Mouse (Mus musculus) neural tube, embryonic 13.5 days (tissue): ENCODE data around the gene Alox5. TPM values are rescaled to one million over a fixed set of nuclear protein-coding genes. Genes with fewer than 3 reads are reported as not detected.

Experiments
- ATAC-seq: fragments of 200-750 bp; cut with Nextera tagmentation; 2 replicates; pipeline ENCODE4 v1.8.0; 2017; ENCODE audit warnings: low read depth, mild to moderate bottlenecking, moderate TSS enrichment, moderate library complexity
- H3K27ac ChIP-seq: fragments of 300-500 bp; sonication (generic); replicated peaks from 2 replicates; pipeline ENCODE4 v1.5.1; 2015; ENCODE audit warnings: moderate library complexity, mild to moderate bottlenecking, inconsistent platforms
- H3K27me3 ChIP-seq: fragments of 300-500 bp; sonication (generic); 2 replicates; pipeline ENCODE4 v1.6.1; 2015; ENCODE audit warnings: mild to moderate bottlenecking, inconsistent platforms
- H3K36me3 ChIP-seq: fragments of 300-500 bp; sonication (generic); 2 replicates; pipeline ENCODE4 v1.6.1; 2015; ENCODE audit warnings: mild to moderate bottlenecking, inconsistent platforms
- H3K4me1 ChIP-seq: fragments of 300-500 bp; sonication (generic); replicated peaks from 2 replicates; pipeline ENCODE4 v1.6.1; 2015; ENCODE audit warnings: inconsistent platforms
- H3K4me2 ChIP-seq: fragments of 300-500 bp; sonication (generic); 2 replicates; pipeline ENCODE4 v1.6.1; 2015; ENCODE audit warnings: inconsistent platforms, mild to moderate bottlenecking, moderate library complexity
- H3K4me3 ChIP-seq: fragments of 300-500 bp; sonication (generic); 2 replicates; pipeline ENCODE4 v1.5.1; 2015; ENCODE audit warnings: mild to moderate bottlenecking, inconsistent platforms
- H3K9ac ChIP-seq: fragments of 300-500 bp; sonication (generic); 2 replicates; pipeline ENCODE4 v1.6.1; 2015; ENCODE audit warnings: moderate library complexity, mild to moderate bottlenecking, inconsistent platforms
- H3K9me3 ChIP-seq: fragments of 300-500 bp; sonication (generic); 2 replicates; pipeline ENCODE4 v1.6.1; 2016; ENCODE audit warnings: inconsistent platforms
- WGBS: fragments of 180-500 bp; shearing (Covaris S2); methylation state at CpG from one replicate; pipeline ENCODE4 v1.1.7; 2015; 5-methylcytosine and 5-hydroxymethylcytosine counted together
- polyA plus RNA-seq: library from polyadenylated mRNA; unstranded; fragments of >200 nt; fragmentation: Nextera tagmentation; extraction: Ambion mirVana; gene quantifications from 2 replicates; pipeline ENCODE4 v1.2.1, GENCODE M21; 2015

Alox5 gene
- polyA plus RNA-seq, 1 experiment from 2014 or later: 0.54 TPM

DNA sequence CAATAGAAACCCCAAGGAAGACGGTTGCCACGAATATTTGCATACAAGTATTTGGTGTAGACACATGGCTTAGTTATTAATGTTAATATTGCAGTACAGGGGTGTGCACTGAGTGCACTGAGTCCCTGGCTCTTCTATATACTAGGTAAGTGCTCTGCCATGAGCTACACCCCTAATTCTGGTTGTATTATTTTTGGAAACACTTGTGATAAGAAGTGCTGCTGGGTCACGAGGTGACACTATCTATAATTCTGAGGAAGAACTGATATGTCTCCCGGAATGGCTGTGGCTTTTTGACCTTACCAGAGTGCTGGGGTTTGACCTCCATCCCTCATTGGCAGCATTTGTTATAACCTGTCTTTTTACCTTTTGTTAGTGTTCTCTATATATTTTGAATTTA lies 20.1 kb downstream of the Alox5 start:
- H3K4me2 ChIP-seq: no peak overlapping the region
- no peaks in the 10 kb centered on the region for H3K4me1 ChIP-seq
- no peak overlapping the region for H3K27ac ChIP-seq
- ATAC-seq: no peak
- no peaks in the 10 kb centered on the region for H3K36me3 ChIP-seq
- H3K9me3 ChIP-seq: no peaks in the 10 kb centered on the region; the same call in 1 of the 2 replicates
- H3K4me3 ChIP-seq: no peak overlapping the region
- no peaks in the 10 kb centered on the region for H3K27me3 ChIP-seq
- no peak overlapping the region for H3K9ac ChIP-seq
- WGBS: 88% methylated on average over 4 of the region's 4 CpGs

- Histone ChIP-seq H3K36me3 (no peaks in the 10 kb centered on the region), H3K4me1 (no peaks in the 10 kb centered on the region), H3K27ac (no peak overlapping the region), H3K9me3 (no peaks in the 10 kb centered on the region; the same call in 1 of the 2 replicates), H3K27me3 (no peaks in the 10 kb centered on the region), H3K9ac (no peak overlapping the region), H3K4me3 (no peak overlapping the region), H3K4me2 (no peak overlapping the region)
- ATAC-seq: no peak
- WGBS: 72% methylated on average over 4 of the region's 4 CpGs
Observed at GRCm38 (mm10) chr6:116440447-116440846, 20.5 kb downstream of the Alox5 start.

GRCm38 (mm10) chr6:116439531-116439930 lies 21.4 kb downstream of the Alox5 start:
- no peak for ATAC-seq
- H3K4me3 ChIP-seq: no peak overlapping the region
- no peak overlapping the region for H3K27ac ChIP-seq
- no peak overlapping the region for H3K4me2 ChIP-seq
- 92% methylated on average over 6 of the region's 6 CpGs for WGBS
- no peaks in the 10 kb centered on the region for H3K27me3 ChIP-seq
- no peaks in the 10 kb centered on the region for H3K36me3 ChIP-seq
- H3K4me1 ChIP-seq: no peaks in the 10 kb centered on the region
- H3K9me3 ChIP-seq: no peaks in the 10 kb centered on the region; the same call in 1 of the 2 replicates
- no peak overlapping the region for H3K9ac ChIP-seq

DNA sequence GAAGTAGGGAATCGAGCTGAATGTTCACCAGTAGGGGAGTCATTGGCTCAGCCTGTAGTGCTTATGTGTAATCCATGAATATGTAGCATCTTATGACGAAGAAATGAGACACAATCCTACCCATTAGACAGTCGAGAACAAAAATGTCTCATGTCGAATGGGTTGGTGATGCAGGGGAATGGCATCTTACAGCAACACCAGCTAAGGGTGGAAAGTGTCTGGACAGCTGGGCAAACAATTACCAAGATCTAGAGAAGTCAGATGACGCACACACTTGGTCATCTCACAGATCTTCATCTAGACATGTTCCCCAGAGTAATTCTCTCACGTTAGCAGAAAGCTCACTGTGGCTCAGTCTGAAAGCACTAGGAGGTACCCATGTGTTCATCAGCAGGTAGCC lies 22.1 kb downstream of the Alox5 start:
- Histone ChIP-seq H3K36me3 (no peaks in the 10 kb centered on the region), H3K27me3 (no peaks in the 10 kb centered on the region), H3K9me3 (no peaks in the 10 kb centered on the region; the same call in 1 of the 2 replicates), H3K27ac (no peak overlapping the region), H3K4me2 (no peak overlapping the region), H3K4me3 (no peak overlapping the region), H3K4me1 (no peaks in the 10 kb centered on the region), H3K9ac (no peak overlapping the region)
- WGBS: 85% methylated on average over 6 of the region's 6 CpGs
- ATAC-seq: no peak

GRCm38 (mm10) chr6:116428282-116428681 lies 32.7 kb downstream of the Alox5 start:
- no peak for ATAC-seq
- no peaks in the 10 kb centered on the region for H3K36me3 ChIP-seq
- H3K9ac ChIP-seq: no peak overlapping the region
- no peak overlapping the region for H3K27ac ChIP-seq
- no peaks in the 10 kb centered on the region for H3K4me1 ChIP-seq
- 0 out of 2 replicates have a peak, but pooled peaks cover 7% of the 10 kb centered on the region for H3K9me3 ChIP-seq
- H3K4me3 ChIP-seq: no peak overlapping the region
- WGBS: 70% methylated on average over 5 of the region's 5 CpGs
- no peak overlapping the region for H3K4me2 ChIP-seq
- H3K27me3 ChIP-seq: no peaks in the 10 kb centered on the region

DNA sequence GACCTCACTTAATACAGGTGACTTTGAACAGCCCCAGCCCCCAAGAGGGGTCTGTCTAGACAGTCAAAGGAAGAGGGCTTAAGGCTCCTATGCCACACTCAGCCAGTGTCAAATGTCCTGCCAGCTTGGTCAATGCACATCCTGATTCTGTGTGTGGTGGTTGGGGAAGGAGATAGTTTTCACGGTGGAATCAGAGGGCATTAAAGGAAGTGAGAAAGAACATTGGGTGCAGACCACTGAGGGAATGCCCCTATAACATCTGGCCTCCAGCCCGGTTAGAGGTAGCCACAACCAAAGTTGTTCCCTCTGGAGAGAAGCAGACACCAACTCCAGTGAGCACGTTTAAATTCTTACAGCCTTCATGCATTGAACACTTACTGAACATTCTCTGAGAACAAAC lies 33.4 kb downstream of the Alox5 start:
- no peaks in the 10 kb centered on the region for H3K27me3 ChIP-seq
- H3K4me2 ChIP-seq: no peak overlapping the region
- H3K9me3 ChIP-seq: 0 out of 2 replicates have a peak, but pooled peaks cover 7% of the 10 kb centered on the region
- WGBS: 86% methylated on average over 3 of the region's 3 CpGs
- H3K9ac ChIP-seq: no peak overlapping the region
- no peaks in the 10 kb centered on the region for H3K36me3 ChIP-seq
- H3K27ac ChIP-seq: no peak overlapping the region
- H3K4me3 ChIP-seq: no peak overlapping the region
- no peak for ATAC-seq
- no peaks in the 10 kb centered on the region for H3K4me1 ChIP-seq

DNA sequence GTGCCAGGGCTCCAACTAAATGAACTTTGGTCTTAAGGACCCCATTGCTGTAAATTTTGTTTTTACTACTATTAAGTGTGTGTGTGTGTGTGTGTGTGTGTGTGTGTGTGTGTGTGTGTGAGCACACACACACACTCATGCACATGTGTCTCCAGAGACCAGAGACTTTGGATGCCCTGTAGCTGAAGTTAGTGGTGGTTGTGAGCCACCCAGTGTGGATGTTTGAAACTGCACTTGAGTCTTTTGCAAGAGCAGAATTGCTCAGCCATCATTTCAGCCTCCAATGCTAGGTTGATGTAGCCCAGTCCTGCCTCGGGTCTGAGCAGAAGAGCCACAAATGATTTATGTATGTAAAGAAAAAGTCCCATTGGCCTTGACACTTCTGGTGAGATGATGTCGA lies 37.3 kb downstream of the Alox5 start:
- Histone ChIP-seq H3K27me3 (no peaks in the 10 kb centered on the region), H3K36me3 (no peaks in the 10 kb centered on the region), H3K9me3 (no peaks in the 10 kb centered on the region), H3K27ac (no peak overlapping the region), H3K4me3 (no peak overlapping the region), H3K4me1 (no peaks in the 10 kb centered on the region), H3K9ac (no peak overlapping the region), H3K4me2 (no peak overlapping the region)
- no peak for ATAC-seq
- WGBS: 72% methylated on average over 2 of the region's 2 CpGs

DNA sequence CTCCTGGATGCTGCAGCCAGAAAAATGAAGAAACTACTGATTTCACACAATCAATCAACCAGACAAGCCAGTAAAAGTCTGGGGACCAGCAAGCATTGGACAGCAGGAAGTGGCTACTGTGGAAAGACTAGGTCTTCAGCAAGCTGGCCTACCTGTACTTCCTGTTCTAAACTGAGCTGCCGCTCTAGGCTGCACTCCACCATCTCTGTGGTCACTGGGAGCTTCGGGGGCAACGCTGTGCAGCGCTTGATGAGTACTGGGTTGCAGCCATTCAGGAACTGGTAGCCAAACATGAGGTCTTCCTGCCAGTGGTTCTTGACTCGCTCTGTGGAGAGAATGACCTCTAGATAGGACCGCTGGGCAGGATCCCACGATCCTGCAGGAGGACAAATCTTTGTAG lies 38.0 kb downstream of the Alox5 start:
- H3K9me3 ChIP-seq: no peaks in the 10 kb centered on the region
- no peaks in the 10 kb centered on the region for H3K4me1 ChIP-seq
- H3K4me3 ChIP-seq: no peak overlapping the region
- no peaks in the 10 kb centered on the region for H3K27me3 ChIP-seq
- H3K36me3 ChIP-seq: no peaks in the 10 kb centered on the region
- WGBS: 90% methylated on average over 7 of the region's 7 CpGs
- no peak for ATAC-seq
- H3K27ac ChIP-seq: no peak overlapping the region
- H3K4me2 ChIP-seq: no peak overlapping the region
- H3K9ac ChIP-seq: no peak overlapping the region

DNA sequence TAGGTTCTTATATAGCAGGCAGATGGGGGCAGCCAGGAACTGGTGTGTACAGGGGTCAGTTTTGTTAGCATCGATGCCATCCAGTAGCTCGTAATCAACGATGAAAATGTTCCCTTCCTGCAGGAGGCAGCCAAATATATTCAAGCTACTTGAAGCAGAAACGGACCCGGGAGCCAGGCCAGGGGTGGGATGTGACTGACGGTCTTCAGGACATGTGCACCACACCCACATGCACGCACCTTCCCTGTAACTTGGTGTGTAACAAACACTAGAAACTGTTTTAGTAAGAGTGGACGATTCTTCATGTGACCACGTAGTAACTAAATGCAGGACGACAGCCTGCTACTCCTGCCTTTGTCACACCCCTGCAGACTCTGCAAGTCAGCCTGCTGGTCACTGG lies 40.7 kb downstream of the Alox5 start:
- Histone ChIP-seq H3K9ac (no peak overlapping the region), H3K4me3 (no peak overlapping the region), H3K27ac (no peak overlapping the region), H3K9me3 (no peaks in the 10 kb centered on the region), H3K27me3 (no peaks in the 10 kb centered on the region), H3K4me2 (no peak overlapping the region), H3K4me1 (no peaks in the 10 kb centered on the region), H3K36me3 (no peaks in the 10 kb centered on the region)
- ATAC-seq: no peak
- 83% methylated on average over 10 of the region's 10 CpGs for WGBS

- Histone ChIP-seq H3K4me2 (no peak overlapping the region), H3K9ac (no peak overlapping the region), H3K36me3 (no peaks in the 10 kb centered on the region), H3K4me3 (no peak overlapping the region), H3K27me3 (no peaks in the 10 kb centered on the region), H3K27ac (no peak overlapping the region), H3K9me3 (no peaks in the 10 kb centered on the region), H3K4me1 (no peaks in the 10 kb centered on the region)
- ATAC-seq: no peak
- WGBS: 70% methylated on average over 6 of the region's 6 CpGs
Observed at GRCm38 (mm10) chr6:116419699-116420098, 41.3 kb downstream of the Alox5 start.

- no peaks in the 10 kb centered on the region for H3K36me3 ChIP-seq
- H3K27me3 ChIP-seq: no peaks in the 10 kb centered on the region
- no peaks in the 10 kb centered on the region for H3K9me3 ChIP-seq
- ATAC-seq: no peak
- 61% methylated on average over 1 of the region's 1 CpGs for WGBS
- no peaks in the 10 kb centered on the region for H3K4me1 ChIP-seq
- no peak overlapping the region for H3K27ac ChIP-seq
- H3K4me3 ChIP-seq: no peak overlapping the region
- no peak overlapping the region for H3K9ac ChIP-seq
- no peak overlapping the region for H3K4me2 ChIP-seq
Observed at GRCm38 (mm10) chr6:116418487-116418886, 42.5 kb downstream of the Alox5 start.

- Histone ChIP-seq H3K27me3 (no peaks in the 10 kb centered on the region), H3K27ac (no peak overlapping the region), H3K4me3 (no peak overlapping the region), H3K9me3 (no peaks in the 10 kb centered on the region), H3K4me1 (no peaks in the 10 kb centered on the region), H3K36me3 (no peaks in the 10 kb centered on the region), H3K9ac (no peak overlapping the region), H3K4me2 (no peak overlapping the region)
- no peak for ATAC-seq
- 69% methylated on average over 6 of the region's 6 CpGs for WGBS
Observed at GRCm38 (mm10) chr6:116417518-116418315, 43.3 kb downstream of the Alox5 start.

DNA sequence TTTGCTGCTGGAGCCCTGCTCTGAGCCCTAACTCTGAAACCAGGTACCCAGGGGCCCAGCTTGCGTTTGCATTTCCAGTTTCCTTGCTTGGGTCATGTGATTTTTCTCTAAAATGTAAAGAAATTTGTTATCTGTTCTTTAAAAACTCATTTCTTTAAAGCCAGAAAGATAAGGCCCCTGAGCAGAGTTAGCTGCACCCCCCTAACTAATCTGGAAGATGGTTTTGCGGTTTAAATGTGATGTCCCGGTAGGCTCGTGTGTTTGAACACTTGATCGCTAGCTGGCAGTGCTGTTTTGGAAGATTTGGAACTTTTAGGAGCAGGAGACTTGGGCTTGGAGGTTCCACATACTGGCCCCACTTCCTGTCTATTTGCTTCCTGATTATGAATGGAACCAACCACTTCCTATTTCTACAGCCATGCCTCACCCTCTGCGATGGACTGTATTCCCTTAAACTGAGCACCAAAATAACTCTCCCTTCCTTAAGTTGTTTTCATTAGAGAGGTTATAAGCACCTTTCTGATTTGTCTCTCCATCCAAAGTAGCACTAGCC lies 44.9 kb downstream of the Alox5 start:
- Histone ChIP-seq H3K9me3 (no peaks in the 10 kb centered on the region), H3K27me3 (no peaks in the 10 kb centered on the region), H3K4me1 (no peaks in the 10 kb centered on the region), H3K4me3 (no peak overlapping the region), H3K27ac (no peak overlapping the region), H3K36me3 (peaks cover 7% of the 10 kb centered on the region), H3K4me2 (no peak overlapping the region), H3K9ac (no peak overlapping the region)
- WGBS: 91% methylated on average over 6 of the region's 6 CpGs
- ATAC-seq: no peak
